Mouse (Mus musculus): ENCODE measurements around the gene Gm21987. TPM values are rescaled to one million over a fixed set of nuclear protein-coding genes. Genes with fewer than 3 reads are reported as not detected.
A peak's percentile ranks its signal among the peaks of the same experiment; 100 is the strongest.

The Gm21987 gene
- total RNA-seq, 1 experiment, result not detected

GRCm38 (mm10) chr16:38341396-38342324 is 5.2 kb upstream of the Gm21987 start, which contains the start of gene Maats1:
Gene Maats1 (minus strand): TSS chr16:38342143.
- in situ Hi-C loops (cut with MboI; ENCODE audit: low sequenced_read_pairs in 2 of 2, unreplicated experiment in 2 of 2), result loop anchor here (10.0 to 25.0 kb wide), 3 partner anchors 143 to 721 kb away; no protein-coding TSS in a partner anchor
- Histone ChIP-seq H3K9me3 (ENCODE audit: control insufficient read depth, insufficient read depth, low read depth, low read length) (no peaks in the 10 kb centered on the region), H3K27ac (ENCODE audit: insufficient read depth, low read depth, low read length, poor library complexity, severe bottlenecking) (no peak within 1 kb of the TSS), H3K36me3 (ENCODE audit: control insufficient read depth, insufficient read depth, low read length, poor library complexity, severe bottlenecking) (no peaks in the 10 kb centered on the region), H3K4me1 (ENCODE audit: control insufficient read depth in 2 of 2, insufficient read depth in 2 of 2, low read length in 2 of 2, poor library complexity in 1 of 2) (peaks cover 3 to 4% of the 10 kb centered on the region in 2 experiments; a peak in 2 of 4 replicates), H3K4me3 (ENCODE audit: insufficient read depth in 1 of 2, low read depth in 1 of 2, low read length in 2 of 2, poor library complexity in 1 of 2, severe bottlenecking in 1 of 2) (peak within 1 kb of the TSS; percentile 47 to 69), H3K9ac (ENCODE audit: insufficient read depth, low read depth, low read length, poor library complexity, severe bottlenecking) (peak within 1 kb of the TSS; percentile 58)
- peak; percentile 87 for DNase-seq (ENCODE audit: low read depth, low spot score)
- TF ChIP-seq ZC3H11A (IDR thresholded peaks at IDR 0.05; ENCODE audit: borderline replicate concordance, low read depth, low read length) (no peak), ZNF384 (IDR thresholded peaks at IDR 0.05; ENCODE audit: low read depth, low read length) (no peak), HCFC1 (IDR thresholded peaks at IDR 0.05; ENCODE audit: borderline replicate concordance, insufficient read depth, low read length) (no peak), CHD2 (IDR thresholded peaks at IDR 0.05; ENCODE audit: low read depth, low read length) (no peak), MAFK (IDR thresholded peaks at IDR 0.05; ENCODE audit: insufficient read depth, low read depth, low read length) (no peak)

GRCm38 (mm10) chr16:38344941-38345725 is 1.7 kb upstream of the Gm21987 start:
- H3K4me3 ChIP-seq (ENCODE audit: insufficient read depth in 1 of 2, low read depth in 1 of 2, low read length in 2 of 2, poor library complexity in 1 of 2, severe bottlenecking in 1 of 2), result no peak overlapping the region
- DNase-seq (ENCODE audit: low read depth, low spot score), result no peak
- H3K4me1 ChIP-seq (ENCODE audit: control insufficient read depth in 2 of 2, insufficient read depth in 2 of 2, low read length in 2 of 2, poor library complexity in 1 of 2), result peaks cover 4 to 8% of the 10 kb centered on the region in 2 experiments; a peak in 2 of 4 replicates
- H3K36me3 ChIP-seq (ENCODE audit: control insufficient read depth, insufficient read depth, low read length, poor library complexity, severe bottlenecking), result peaks cover 5% of the 10 kb centered on the region
- H3K9ac ChIP-seq (ENCODE audit: insufficient read depth, low read depth, low read length, poor library complexity, severe bottlenecking), result no peak overlapping the region
- TF ChIP-seq ZNF384 (IDR thresholded peaks at IDR 0.05; ENCODE audit: low read depth, low read length) (no peak), ZC3H11A (IDR thresholded peaks at IDR 0.05; ENCODE audit: borderline replicate concordance, low read depth, low read length) (peak; percentile 78; the same call in 1 of the 2 replicates), HCFC1 (IDR thresholded peaks at IDR 0.05; ENCODE audit: borderline replicate concordance, insufficient read depth, low read length) (no peak)
- in situ Hi-C loops (cut with MboI; ENCODE audit: low sequenced_read_pairs in 2 of 2, unreplicated experiment in 2 of 2), result loop anchor here (10.0 to 25.0 kb wide), 3 partner anchors 140 to 717 kb away; no protein-coding TSS in a partner anchor
- no peaks in the 10 kb centered on the region for H3K9me3 ChIP-seq (ENCODE audit: control insufficient read depth, insufficient read depth, low read depth, low read length)
- no peak overlapping the region for H3K27ac ChIP-seq (ENCODE audit: insufficient read depth, low read depth, low read length, poor library complexity, severe bottlenecking)

GRCm38 (mm10) chr16:38347588-38347987 is 748 bp downstream of the Gm21987 start:
- Histone ChIP-seq H3K27ac (ENCODE audit: insufficient read depth, low read depth, low read length, poor library complexity, severe bottlenecking) (no peak overlapping the region), H3K36me3 (ENCODE audit: control insufficient read depth, insufficient read depth, low read length, poor library complexity, severe bottlenecking) (peaks cover 19% of the 10 kb centered on the region), H3K9me3 (ENCODE audit: control insufficient read depth, insufficient read depth, low read depth, low read length) (no peaks in the 10 kb centered on the region), H3K4me1 (ENCODE audit: control insufficient read depth in 2 of 2, insufficient read depth in 2 of 2, low read length in 2 of 2, poor library complexity in 1 of 2) (peaks cover 1 to 8% of the 10 kb centered on the region in 2 experiments; a peak in 2 of 4 replicates), H3K4me3 (ENCODE audit: insufficient read depth in 1 of 2, low read depth in 1 of 2, low read length in 2 of 2, poor library complexity in 1 of 2, severe bottlenecking in 1 of 2) (peak overlapping the region; percentile 88 to 94), H3K9ac (ENCODE audit: insufficient read depth, low read depth, low read length, poor library complexity, severe bottlenecking) (peak overlapping the region; percentile 41; the same call in 1 of the 2 replicates)
- in situ Hi-C loops (cut with MboI; ENCODE audit: low sequenced_read_pairs in 2 of 2, unreplicated experiment in 2 of 2), result loop anchor here (10.0 to 25.0 kb wide), 3 partner anchors 137 to 715 kb away; no protein-coding TSS in a partner anchor
- TF ChIP-seq HCFC1 (IDR thresholded peaks at IDR 0.05; ENCODE audit: borderline replicate concordance, insufficient read depth, low read length) (no peak), CHD2 (IDR thresholded peaks at IDR 0.05; ENCODE audit: low read depth, low read length) (no peak), MAFK (IDR thresholded peaks at IDR 0.05; ENCODE audit: insufficient read depth, low read depth, low read length) (no peak), ZNF384 (IDR thresholded peaks at IDR 0.05; ENCODE audit: low read depth, low read length) (no peak)
- DNase-seq (ENCODE audit: low read depth, low spot score), result no peak

- no peak for TF ChIP-seq CHD2 (IDR thresholded peaks at IDR 0.05; ENCODE audit: low read depth, low read length)
- H3K4me1 ChIP-seq (ENCODE audit: control insufficient read depth in 2 of 2, insufficient read depth in 2 of 2, low read length in 2 of 2, poor library complexity in 1 of 2), result peaks cover 1 to 8% of the 10 kb centered on the region in 2 experiments; a peak in 2 of 4 replicates
- DNase-seq (ENCODE audit: low read depth, low spot score), result no peak
- peak overlapping the region; percentile 26; the same call in 1 of the 2 replicates for H3K9ac ChIP-seq (ENCODE audit: insufficient read depth, low read depth, low read length, poor library complexity, severe bottlenecking)
- H3K4me3 ChIP-seq (ENCODE audit: insufficient read depth in 1 of 2, low read depth in 1 of 2, low read length in 2 of 2, poor library complexity in 1 of 2, severe bottlenecking in 1 of 2), result peak overlapping the region; percentile 14 to 88; a peak in 2 of 4 replicates
- no peak overlapping the region for H3K27ac ChIP-seq (ENCODE audit: insufficient read depth, low read depth, low read length, poor library complexity, severe bottlenecking)
- no peaks in the 10 kb centered on the region for H3K9me3 ChIP-seq (ENCODE audit: control insufficient read depth, insufficient read depth, low read depth, low read length)
- in situ Hi-C loops (cut with MboI; ENCODE audit: low sequenced_read_pairs in 2 of 2, unreplicated experiment in 2 of 2), result loop anchor here (10.0 to 25.0 kb wide), 3 partner anchors 137 to 714 kb away; no protein-coding TSS in a partner anchor
- peaks cover 19% of the 10 kb centered on the region for H3K36me3 ChIP-seq (ENCODE audit: control insufficient read depth, insufficient read depth, low read length, poor library complexity, severe bottlenecking)
Measured at GRCm38 (mm10) chr16:38348217-38348761, 1.4 kb downstream of the Gm21987 start.

All from ES-E14 (cell line).